Mouse (Mus musculus): ENCODE results near the gene Rel. TPM values are rescaled to one million over a fixed set of nuclear protein-coding genes. Genes with fewer than 3 reads are reported as not detected.

Gene Rel
- total RNA-seq, 2 experiments from 2014 or later: 3.1 to 4.1 TPM

- DNase-seq (ENCODE audit: low spot score in 2 of 2): no peak
These were observed 24.7 kb downstream of the Rel start for GRCm38 (mm10) chr11:23746102-23746501.

GRCm38 (mm10) chr11:23744352-23744751, 26.4 kb downstream of the Rel start:
- no peak for DNase-seq (ENCODE audit: low spot score in 2 of 2)

GRCm38 (mm10) chr11:23741386-23741785, 29.4 kb downstream of the Rel start:
- DNase-seq (ENCODE audit: low spot score in 2 of 2): no peak

GRCm38 (mm10) chr11:23740895-23741294, 29.9 kb downstream of the Rel start:
- no peak for DNase-seq (ENCODE audit: low spot score in 2 of 2)

- no peak for DNase-seq (ENCODE audit: low spot score in 2 of 2)
These were observed 34.8 kb downstream of the Rel start for GRCm38 (mm10) chr11:23735820-23736470.

- no peak for DNase-seq (ENCODE audit: low spot score in 2 of 2)
These were observed 36.0 kb downstream of the Rel start for GRCm38 (mm10) chr11:23734749-23735286.

GRCm38 (mm10) chr11:23732840-23733239, 37.9 kb downstream of the Rel start:
- no peak for DNase-seq (ENCODE audit: low spot score in 2 of 2)

GRCm38 (mm10) chr11:23730120-23730519, 40.6 kb downstream of the Rel start:
- no peak for DNase-seq (ENCODE audit: low spot score in 2 of 2)

- DNase-seq (ENCODE audit: low spot score in 2 of 2): no peak
These were observed 42.6 kb downstream of the Rel start for GRCm38 (mm10) chr11:23728186-23728585.

GRCm38 (mm10) chr11:23726441-23726840, 44.3 kb downstream of the Rel start:
- no peak for DNase-seq (ENCODE audit: low spot score in 2 of 2)

GRCm38 (mm10) chr11:23725850-23726249, 44.9 kb downstream of the Rel start:
- DNase-seq (ENCODE audit: low spot score in 2 of 2): no peak

GRCm38 (mm10) chr11:23722326-23722725, 48.4 kb downstream of the Rel start:
- DNase-seq (ENCODE audit: low spot score in 2 of 2): no peak

- DNase-seq (ENCODE audit: low spot score in 2 of 2): no peak
These were observed 50.9 kb downstream of the Rel start for GRCm38 (mm10) chr11:23719825-23720224.

- no peak for DNase-seq (ENCODE audit: low spot score in 2 of 2)
These were observed 51.9 kb downstream of the Rel start for GRCm38 (mm10) chr11:23718856-23719255.

- no peak for DNase-seq (ENCODE audit: low spot score in 2 of 2)
These were observed 58.5 kb downstream of the Rel start for GRCm38 (mm10) chr11:23712299-23712698.

- DNase-seq (ENCODE audit: low spot score in 2 of 2): no peak
These were observed 66.0 kb downstream of the Rel start for GRCm38 (mm10) chr11:23704604-23705294.

- no peak for DNase-seq (ENCODE audit: low spot score in 2 of 2)
These were observed 68.9 kb downstream of the Rel start for GRCm38 (mm10) chr11:23701831-23702230.

GRCm38 (mm10) chr11:23699414-23700095, 71.2 kb downstream of the Rel start:
- DNase-seq (ENCODE audit: low spot score in 2 of 2): no peak

GRCm38 (mm10) chr11:23698526-23698925, 72.2 kb downstream of the Rel start:
- DNase-seq (ENCODE audit: low spot score in 2 of 2): no peak

GRCm38 (mm10) chr11:23695847-23696246, 74.9 kb downstream of the Rel start:
- DNase-seq (ENCODE audit: low spot score in 2 of 2): no peak

- no peak for DNase-seq (ENCODE audit: low spot score in 2 of 2)
These were observed 77.5 kb downstream of the Rel start for GRCm38 (mm10) chr11:23693286-23693685.

GRCm38 (mm10) chr11:23688060-23688459, 82.7 kb downstream of the Rel start:
- DNase-seq (ENCODE audit: low spot score in 2 of 2): no peak

Measured in layer of hippocampus, postnatal 10 days (tissue).